Mouse (Mus musculus) forebrain, embryonic 13.5 days (tissue): Measurements from ENCODE around the gene 1700021F05Rik. TPM values are rescaled to one million over a fixed set of nuclear protein-coding genes. Genes with fewer than 3 reads are reported as not detected.

Experiments used
- ATAC-seq: fragments of 200-750 bp; cut with Nextera tagmentation; 2 replicates; pipeline ENCODE4 v1.8.0; 2017
- H3K27ac ChIP-seq: fragments of 300-500 bp; sonication (generic); 2 replicates; pipeline ENCODE4 v1.5.1; 2015; ENCODE audit warnings: inconsistent platforms, mild to moderate bottlenecking, moderate library complexity
- H3K27me3 ChIP-seq: fragments of 300-500 bp; sonication (generic); 2 replicates; pipeline ENCODE4 v1.6.1; 2015; ENCODE audit warnings: mild to moderate bottlenecking, inconsistent platforms
- H3K36me3 ChIP-seq: fragments of 300-500 bp; sonication (generic); 2 replicates; pipeline ENCODE4 v1.6.1; 2015; ENCODE audit warnings: mild to moderate bottlenecking, inconsistent platforms; ENCODE audit not compliant: poor library complexity, severe bottlenecking
- H3K4me1 ChIP-seq: fragments of 300-500 bp; sonication (generic); 2 replicates; pipeline ENCODE4 v1.6.1; 2015; ENCODE audit warnings: inconsistent platforms
- H3K4me2 ChIP-seq: fragments of 300-500 bp; sonication (generic); 2 replicates; pipeline ENCODE4 v1.6.1; 2015; ENCODE audit warnings: inconsistent platforms, mild to moderate bottlenecking, moderate library complexity
- H3K4me3 ChIP-seq: fragments of 300-500 bp; sonication (generic); 2 replicates; pipeline ENCODE4 v1.5.1; 2015; ENCODE audit warnings: mild to moderate bottlenecking, inconsistent platforms
- H3K9ac ChIP-seq: fragments of 300-500 bp; sonication (generic); 2 replicates; pipeline ENCODE4 v1.6.1; 2015; ENCODE audit warnings: mild to moderate bottlenecking, inconsistent platforms
- H3K9me3 ChIP-seq: fragments of 300-500 bp; sonication (generic); replicated peaks from 2 replicates; pipeline ENCODE4 v1.6.1; 2016; ENCODE audit warnings: inconsistent platforms
- WGBS: fragments of 180-500 bp; shearing (Covaris S2); methylation state at CpG from one replicate; pipeline ENCODE4 v1.1.7; 2015; 5-methylcytosine and 5-hydroxymethylcytosine counted together
- polyA plus RNA-seq: library from polyadenylated mRNA; unstranded; fragments of >200 nt; fragmentation: Nextera tagmentation; extraction: Ambion mirVana; gene quantifications from 2 replicates; pipeline ENCODE4 v1.2.1, GENCODE M21; 2015

1700021F05Rik gene
- polyA plus RNA-seq, 1 experiment from 2014 or later, result 65.2 TPM

DNA sequence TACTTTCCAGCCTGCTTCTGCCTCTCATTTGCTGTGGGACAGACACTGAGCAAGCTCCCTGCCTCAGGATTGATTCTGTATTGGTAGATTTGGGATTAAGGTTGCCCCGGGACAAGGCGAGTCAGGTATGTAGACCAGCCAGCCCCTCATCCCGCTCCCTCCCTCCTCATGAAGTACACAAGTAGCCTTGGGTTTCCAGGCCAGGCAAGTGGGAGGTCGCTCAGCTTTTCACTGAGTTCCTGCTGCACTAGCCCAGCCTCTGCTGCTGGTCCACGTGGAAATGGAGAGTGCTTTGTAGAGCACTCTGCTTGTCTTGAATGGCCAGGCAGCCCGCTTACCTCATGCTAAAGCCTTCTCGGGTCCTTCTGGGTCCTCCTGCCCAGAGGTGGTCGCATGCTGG, 50.8 kb downstream of the 1700021F05Rik start:
- H3K9me3 ChIP-seq, result no peaks in the 10 kb centered on the region
- no peaks in the 10 kb centered on the region; the same call in 1 of the 2 replicates for H3K4me1 ChIP-seq
- H3K36me3 ChIP-seq, result peaks cover 5% of the 10 kb centered on the region
- ATAC-seq, result no peak
- no peak overlapping the region for H3K4me2 ChIP-seq
- 78% methylated on average over 8 of the region's 8 CpGs for WGBS
- no peaks in the 10 kb centered on the region for H3K27me3 ChIP-seq
- 0 out of 2 replicates have a peak overlapping the region, but pooled peaks have one; percentile 6 for H3K9ac ChIP-seq
- H3K27ac ChIP-seq, result no peak overlapping the region
- H3K4me3 ChIP-seq, result no peak overlapping the region

DNA sequence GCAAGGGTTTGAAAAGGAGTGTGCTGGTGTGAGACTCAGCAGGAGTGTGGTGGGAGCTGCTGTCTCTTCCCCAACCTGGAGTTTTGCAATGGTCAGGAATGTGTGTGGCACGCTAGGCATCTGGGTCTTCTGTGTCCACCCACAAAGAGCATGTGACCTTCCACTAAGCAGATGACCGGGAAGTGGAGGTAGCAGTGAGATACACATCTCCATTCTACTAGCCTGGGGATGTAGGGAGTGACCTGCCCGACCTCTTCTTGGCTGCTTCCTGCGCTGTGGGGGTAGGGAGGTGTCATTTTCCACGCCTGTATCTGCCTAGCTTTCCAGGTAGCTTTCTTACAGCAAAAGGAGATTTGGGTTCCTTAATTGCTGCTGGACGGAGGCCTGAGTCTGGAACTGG, 51.2 kb downstream of the 1700021F05Rik start:
- H3K27ac ChIP-seq, result no peak overlapping the region
- H3K27me3 ChIP-seq, result no peaks in the 10 kb centered on the region
- peaks cover 1% of the 10 kb centered on the region for H3K36me3 ChIP-seq
- no peaks in the 10 kb centered on the region for H3K9me3 ChIP-seq
- no peak overlapping the region for H3K4me2 ChIP-seq
- H3K4me3 ChIP-seq, result no peak overlapping the region
- no peak for ATAC-seq
- 68% methylated on average over 6 of the region's 6 CpGs for WGBS
- H3K4me1 ChIP-seq, result no peaks in the 10 kb centered on the region; the same call in 1 of the 2 replicates
- 0 out of 2 replicates have a peak overlapping the region, but pooled peaks have one; percentile 6 for H3K9ac ChIP-seq

DNA sequence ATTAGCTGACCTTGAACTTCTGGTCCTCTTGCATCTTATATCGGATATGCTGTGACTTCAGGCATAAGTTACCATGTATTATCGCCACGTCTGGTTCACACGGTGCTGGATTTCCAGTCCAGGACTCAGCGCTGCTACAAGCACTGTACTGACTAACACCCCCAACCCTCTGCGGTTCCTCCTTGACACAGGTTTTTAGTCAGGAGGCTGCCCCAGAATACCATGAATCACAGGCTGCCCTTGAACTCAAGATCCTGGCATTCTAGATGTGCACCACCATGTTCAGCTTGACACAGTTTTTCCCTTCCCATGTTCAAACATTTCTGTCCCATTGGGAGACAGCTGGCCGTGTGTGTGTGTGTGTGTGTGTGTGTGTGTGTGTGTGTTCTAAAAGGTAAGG, 51.7 kb downstream of the 1700021F05Rik start:
- H3K27me3 ChIP-seq, result no peaks in the 10 kb centered on the region
- no peak overlapping the region for H3K9ac ChIP-seq
- ATAC-seq, result no peak
- H3K9me3 ChIP-seq, result no peaks in the 10 kb centered on the region
- H3K27ac ChIP-seq, result no peak overlapping the region
- H3K4me1 ChIP-seq, result no peaks in the 10 kb centered on the region; the same call in 1 of the 2 replicates
- no peak overlapping the region for H3K4me3 ChIP-seq
- no peak overlapping the region for H3K4me2 ChIP-seq
- H3K36me3 ChIP-seq, result no peaks in the 10 kb centered on the region; the same call in 1 of the 2 replicates
- WGBS, result 88% methylated on average over 7 of the region's 7 CpGs

DNA sequence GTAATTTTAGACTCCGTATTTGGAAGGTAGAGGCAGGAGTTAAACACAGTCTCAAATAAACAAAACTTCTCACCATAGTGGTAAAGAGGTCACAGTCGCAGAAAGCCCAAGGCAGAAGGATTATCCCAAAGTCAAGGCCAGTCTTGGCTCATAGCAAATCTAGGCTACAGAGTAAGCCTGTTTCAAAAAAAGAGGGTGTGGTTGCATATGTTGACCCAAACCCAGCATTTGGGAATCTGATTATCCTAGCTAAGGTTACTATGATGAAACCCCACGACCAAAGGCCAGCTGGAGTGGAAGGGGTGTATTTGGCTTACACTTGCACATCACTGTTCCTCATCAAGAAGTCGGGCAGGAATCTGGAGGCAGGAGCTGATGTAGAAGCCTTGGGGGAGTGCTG, 52.5 kb downstream of the 1700021F05Rik start:
- H3K9me3 ChIP-seq, result no peaks in the 10 kb centered on the region
- no peak overlapping the region for H3K27ac ChIP-seq
- H3K4me3 ChIP-seq, result no peak overlapping the region
- 89% methylated on average over 4 of the region's 4 CpGs for WGBS
- H3K4me2 ChIP-seq, result no peak overlapping the region
- ATAC-seq, result no peak
- H3K4me1 ChIP-seq, result peaks cover 5% of the 10 kb centered on the region
- no peak overlapping the region for H3K9ac ChIP-seq
- no peaks in the 10 kb centered on the region for H3K36me3 ChIP-seq
- no peaks in the 10 kb centered on the region for H3K27me3 ChIP-seq

DNA sequence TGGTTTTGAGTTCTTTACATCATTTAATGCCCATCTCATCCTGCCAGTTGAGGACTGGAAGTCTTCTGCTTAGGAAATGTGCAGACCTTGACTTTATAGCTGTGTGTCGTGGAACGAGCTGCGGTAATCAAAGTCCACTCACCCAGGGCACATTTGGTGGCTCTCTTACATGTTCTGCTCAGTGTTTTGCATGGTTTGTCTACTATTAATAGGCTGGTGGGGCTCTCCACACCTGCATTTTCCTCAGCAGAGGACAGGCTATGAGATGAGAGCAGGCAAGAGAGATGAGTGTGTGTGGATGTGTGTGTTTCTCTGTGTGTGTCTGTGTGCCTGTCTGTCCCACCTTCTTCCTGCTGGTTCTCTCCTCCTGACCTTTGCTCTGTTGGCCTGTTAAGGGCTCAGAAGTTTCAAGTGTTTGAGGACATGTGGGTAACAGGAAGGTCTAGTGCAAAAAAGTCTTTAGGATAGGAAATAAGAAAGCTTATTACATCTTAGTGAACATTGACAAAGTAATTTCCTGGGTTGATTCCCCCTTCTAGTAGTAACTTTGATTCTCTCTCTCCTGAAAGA, 53.3 kb downstream of the 1700021F05Rik start:
- Histone ChIP-seq H3K4me1 (peaks cover 12% of the 10 kb centered on the region), H3K9me3 (no peaks in the 10 kb centered on the region), H3K27ac (no peak overlapping the region), H3K4me3 (no peak overlapping the region), H3K27me3 (no peaks in the 10 kb centered on the region), H3K9ac (no peak overlapping the region), H3K36me3 (no peaks in the 10 kb centered on the region), H3K4me2 (no peak overlapping the region)
- no peak for ATAC-seq
- WGBS, result 91% methylated on average over 3 of the region's 3 CpGs

DNA sequence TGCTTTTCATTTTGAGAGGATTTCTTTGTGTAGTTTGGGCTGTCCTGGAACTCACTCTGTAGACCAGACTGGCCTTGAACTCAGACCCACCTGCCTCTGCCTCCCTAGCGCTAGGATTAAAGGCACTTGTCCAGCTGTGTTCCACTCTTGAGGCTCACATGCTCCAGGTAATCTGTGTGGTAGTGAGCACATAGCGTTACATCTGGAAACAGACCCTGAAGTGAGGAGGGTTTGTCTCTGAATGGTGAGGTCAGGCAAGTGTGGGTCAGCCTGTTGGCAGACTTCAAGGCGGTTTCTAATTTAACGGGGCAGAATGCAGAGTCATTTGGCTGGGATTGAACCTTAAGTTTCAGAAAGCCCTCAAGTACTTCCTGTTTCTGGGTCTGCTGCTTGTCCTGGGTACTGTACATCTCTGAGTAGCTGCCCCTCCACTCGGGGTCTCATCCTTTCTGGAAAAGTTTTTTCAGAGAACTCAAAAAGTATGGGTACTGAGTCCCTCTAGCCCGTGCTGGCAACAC, 55.0 kb downstream of the 1700021F05Rik start:
- Histone ChIP-seq H3K4me3 (no peak overlapping the region), H3K36me3 (no peaks in the 10 kb centered on the region), H3K9ac (no peak overlapping the region), H3K27me3 (no peaks in the 10 kb centered on the region), H3K9me3 (no peaks in the 10 kb centered on the region), H3K4me1 (peaks cover 28% of the 10 kb centered on the region), H3K4me2 (no peak overlapping the region), H3K27ac (no peak overlapping the region)
- 89% methylated on average over 6 of the region's 6 CpGs for WGBS
- no peak for ATAC-seq

DNA sequence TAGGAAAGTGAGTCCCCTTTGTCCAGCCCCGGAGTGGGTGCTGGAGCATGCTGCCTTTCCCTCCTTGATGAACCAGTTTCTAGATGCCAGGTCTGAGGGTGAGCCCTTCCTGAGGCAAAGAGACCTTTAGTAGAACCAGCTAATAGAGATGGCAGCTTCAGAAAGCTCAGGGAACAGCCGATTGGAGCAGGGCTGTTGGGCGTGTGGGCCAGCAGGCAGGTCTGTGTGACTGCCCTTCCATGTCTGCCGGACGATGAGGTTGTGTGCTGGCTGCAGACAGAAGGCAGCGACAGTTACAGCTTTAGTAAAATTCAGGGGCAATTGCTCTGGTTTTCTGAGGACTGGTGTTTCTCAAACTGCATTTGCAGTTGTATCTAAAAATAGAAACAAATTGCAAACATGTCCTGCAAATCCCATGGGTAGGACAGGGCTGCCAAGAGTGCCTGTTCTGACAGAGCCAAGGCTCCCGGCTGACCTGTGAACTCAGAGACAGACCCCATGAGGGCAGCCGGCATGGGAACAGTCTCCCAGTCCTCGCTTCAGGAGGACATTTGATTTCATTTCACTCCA, 57.3 kb downstream of the 1700021F05Rik start:
- Histone ChIP-seq H3K4me2 (no peak overlapping the region), H3K9ac (peak overlapping the region; percentile 53), H3K27me3 (no peaks in the 10 kb centered on the region), H3K4me1 (peaks cover 38% of the 10 kb centered on the region), H3K9me3 (no peaks in the 10 kb centered on the region), H3K36me3 (no peaks in the 10 kb centered on the region), H3K27ac (peak overlapping the region; percentile 35; the same call in 1 of the 2 replicates), H3K4me3 (no peak overlapping the region)
- ATAC-seq, result no peak
- WGBS, result 62% methylated on average over 9 of the region's 9 CpGs

DNA sequence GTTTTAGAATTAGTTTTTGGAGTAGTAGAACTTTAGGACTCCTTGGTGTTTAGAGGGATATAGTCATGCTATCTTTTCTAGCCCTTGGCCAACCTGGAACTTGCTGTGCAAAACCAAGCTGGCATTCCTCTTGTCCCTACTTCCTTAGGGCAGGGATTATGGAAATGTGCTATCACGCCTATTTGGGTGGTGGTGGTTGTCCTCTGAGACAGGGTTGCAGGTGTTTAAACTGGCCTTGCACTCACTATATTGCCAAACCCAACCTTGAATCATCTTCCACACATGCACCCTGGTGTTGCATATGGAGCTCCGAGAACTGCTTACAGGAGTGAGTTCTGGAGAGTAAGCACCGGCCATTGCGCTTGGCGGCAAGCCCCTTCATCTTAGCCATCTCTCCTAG, 58.8 kb downstream of the 1700021F05Rik start:
- no peaks in the 10 kb centered on the region for H3K27me3 ChIP-seq
- no peak overlapping the region for H3K9ac ChIP-seq
- no peak overlapping the region for H3K4me2 ChIP-seq
- ATAC-seq, result no peak
- peaks cover 48% of the 10 kb centered on the region for H3K4me1 ChIP-seq
- 94% methylated on average over 5 of the region's 5 CpGs for WGBS
- no peak overlapping the region for H3K27ac ChIP-seq
- no peaks in the 10 kb centered on the region for H3K9me3 ChIP-seq
- no peak overlapping the region for H3K4me3 ChIP-seq
- no peaks in the 10 kb centered on the region for H3K36me3 ChIP-seq

DNA sequence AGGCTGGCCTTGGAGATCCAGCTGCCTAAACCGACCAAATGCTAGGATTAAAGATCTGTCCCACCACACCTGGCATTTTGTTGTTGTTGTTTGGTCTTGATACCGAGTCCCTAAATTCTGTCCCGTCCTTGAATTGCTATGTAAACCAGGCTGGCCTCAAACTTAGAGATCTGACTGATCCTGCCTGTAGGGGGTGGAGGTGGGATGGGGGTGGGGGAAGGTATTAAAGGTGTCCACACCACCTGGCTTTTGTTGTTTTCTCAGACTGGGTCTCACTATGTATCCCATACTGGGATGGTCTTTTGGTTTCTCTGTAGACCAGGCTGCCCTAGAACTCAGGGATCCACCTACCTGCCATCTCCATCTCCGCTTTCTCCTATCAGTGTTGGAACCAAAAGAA, 59.6 kb downstream of the 1700021F05Rik start:
- Histone ChIP-seq H3K9me3 (no peaks in the 10 kb centered on the region), H3K4me1 (peaks cover 50% of the 10 kb centered on the region), H3K36me3 (no peaks in the 10 kb centered on the region), H3K27me3 (no peaks in the 10 kb centered on the region), H3K4me2 (peak overlapping the region; percentile 90), H3K9ac (no peak overlapping the region; the same call in 1 of the 2 replicates), H3K4me3 (no peak overlapping the region), H3K27ac (no peak overlapping the region)
- no peak for ATAC-seq
- WGBS, result 43% methylated on average over 4 of the region's 4 CpGs

DNA sequence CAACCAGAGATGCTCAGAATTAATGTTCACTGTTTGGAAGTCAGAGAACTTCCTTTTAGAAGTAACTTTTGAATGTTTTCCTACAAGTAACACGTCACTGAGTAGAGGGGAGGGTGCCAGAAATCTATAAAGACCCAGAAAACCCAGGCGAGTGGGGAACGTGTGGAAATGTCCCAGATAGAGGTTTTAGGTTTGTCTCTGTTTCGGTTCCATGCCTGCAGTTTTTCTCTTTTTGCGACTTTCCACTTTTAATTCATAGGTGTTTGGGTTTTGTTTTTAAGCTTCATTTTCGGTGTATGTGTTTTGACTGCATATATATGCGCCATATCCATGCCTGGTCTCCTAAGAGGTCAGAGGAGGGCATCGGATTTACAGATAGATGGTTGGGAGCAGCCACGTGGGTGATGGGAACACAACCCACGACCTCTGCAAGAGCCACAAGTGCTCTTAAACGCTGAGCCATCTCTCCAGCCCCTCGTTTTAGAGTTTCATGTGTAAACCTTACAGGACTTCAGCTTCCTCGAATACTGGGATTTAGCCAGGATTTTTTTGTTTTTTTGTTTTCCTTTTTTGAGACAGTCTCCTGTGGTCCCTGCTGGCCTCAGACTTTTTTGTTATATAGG, 60.5 kb downstream of the 1700021F05Rik start:
- peak overlapping the region; percentile 90 for H3K4me2 ChIP-seq
- H3K4me3 ChIP-seq, result peak overlapping the region; percentile 79
- H3K27ac ChIP-seq, result peak overlapping the region; percentile 98; the same call in 1 of the 2 replicates
- H3K4me1 ChIP-seq, result peaks cover 50% of the 10 kb centered on the region
- no peaks in the 10 kb centered on the region for H3K36me3 ChIP-seq
- no peak for ATAC-seq
- H3K9ac ChIP-seq, result peak overlapping the region; percentile 97
- WGBS, result 3% methylated on average over 13 of the region's 13 CpGs
- H3K27me3 ChIP-seq, result no peaks in the 10 kb centered on the region
- no peaks in the 10 kb centered on the region for H3K9me3 ChIP-seq

DNA sequence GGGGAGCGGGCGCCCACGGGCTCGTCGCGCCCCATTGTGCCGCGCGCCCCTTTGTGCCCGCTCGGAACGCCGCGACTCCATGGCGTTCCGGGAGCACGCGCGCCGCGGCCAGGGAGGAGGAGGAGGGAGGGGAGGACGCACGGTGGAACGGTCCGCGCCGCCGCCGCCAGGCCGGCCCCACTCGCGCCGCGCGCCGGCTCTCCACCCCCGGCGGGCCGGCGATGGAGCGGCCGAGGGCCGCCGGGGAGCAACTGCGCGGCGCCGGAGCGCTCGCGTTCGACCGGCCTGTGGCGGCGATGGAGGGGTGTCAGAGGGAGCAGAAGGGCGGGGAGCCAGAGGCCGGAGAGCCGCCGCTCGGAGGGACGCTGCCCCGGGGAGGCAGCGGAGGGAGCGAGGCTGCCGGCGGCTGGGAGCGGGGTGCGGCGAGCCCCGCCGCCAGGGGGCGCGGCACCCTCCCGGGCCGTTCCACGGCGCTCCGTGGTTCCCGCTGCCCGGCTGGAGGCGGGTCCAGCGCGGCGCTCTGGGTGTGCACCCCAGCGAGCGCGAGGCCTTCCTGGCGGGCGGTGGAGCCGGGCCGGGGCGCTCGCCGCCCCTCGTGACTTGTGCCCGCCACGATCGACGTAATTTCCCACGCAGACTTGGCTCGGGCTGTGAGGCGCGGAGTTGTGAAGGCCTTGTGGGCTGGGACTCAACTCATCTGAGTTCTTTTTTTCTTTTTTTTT, 61.2 kb downstream of the 1700021F05Rik start:
- Histone ChIP-seq H3K9me3 (no peaks in the 10 kb centered on the region), H3K27ac (peak overlapping the region; percentile 98), H3K9ac (peak overlapping the region; percentile 97), H3K4me1 (peaks cover 50% of the 10 kb centered on the region), H3K4me3 (peak overlapping the region; percentile 79), H3K36me3 (no peaks in the 10 kb centered on the region), H3K4me2 (peak overlapping the region; percentile 90), H3K27me3 (no peaks in the 10 kb centered on the region)
- peak; percentile 81 for ATAC-seq
- WGBS, result under 1% methylated on average over 65 of the region's 103 CpGs
